Mouse (Mus musculus) olfactory bulb, adult 2 months (tissue): ENCODE data around the gene Fat4.

ENCODE experiments used
- CTCF ChIP-seq: fragments of 200-500 bp; IDR thresholded peaks from 2 replicates; pipeline ENCODE4 v1.5.1; 2012; ENCODE audit warnings: low read depth, mild to moderate bottlenecking, low read length, moderate library complexity; ENCODE audit not compliant: insufficient read depth
- POLR2A ChIP-seq: fragments of 200-500 bp; IDR thresholded peaks from 2 replicates; pipeline ENCODE4 v1.6.1; 2012; ENCODE audit warnings: mild to moderate bottlenecking, low read depth, low read length, moderate library complexity; ENCODE audit not compliant: insufficient read depth

GRCm38 (mm10) chr3:38928076-38928686, 41.4 kb downstream of the Fat4 start:
- no peak for TF ChIP-seq POLR2A
- TF ChIP-seq CTCF = no peak
